Mouse (Mus musculus) liver, embryonic 14.5 days (tissue): ENCODE measurements around the gene Olfr73.

ENCODE experiments used
- CTCF ChIP-seq: IDR thresholded peaks from 2 replicates; pipeline ENCODE4 v1.5.1; 2016; ENCODE audit warnings: antibody characterized with exemption, low read depth, control low read depth
- EP300 ChIP-seq: IDR thresholded peaks from 2 replicates; pipeline ENCODE4 v1.6.1; 2016; ENCODE audit warnings: antibody characterized with exemption, low read depth

GRCm38 (mm10) chr2:88063587-88063986 lies 26.1 kb upstream of the Olfr73 start:
- TF ChIP-seq CTCF (no peak), EP300 (no peak)
